Mouse (Mus musculus) limb, embryonic 14.5 days (tissue): Measurements from ENCODE around the gene Krtap1-4. TPM values are rescaled to one million over a fixed set of nuclear protein-coding genes. Genes with fewer than 3 reads are reported as not detected.

Experiments used
- ATAC-seq: fragments of 200-750 bp; cut with Nextera tagmentation; 2 replicates; pipeline ENCODE4 v1.8.0; 2017; ENCODE audit warnings: low read depth, moderate number of reproducible peaks, moderate TSS enrichment; ENCODE audit not compliant: low FRiP score
- DNase-seq: peaks from one replicate; pipeline ENCODE4 v3.0.0-alpha.2; 2015; ENCODE audit warnings: low spot score
- H3K27ac ChIP-seq: fragments of 300-500 bp; sonication (generic); replicated peaks from 2 replicates; pipeline ENCODE4 v1.5.1; 2014; ENCODE audit warnings: low read depth, mild to moderate bottlenecking, low read length, moderate library complexity, mixed read lengths
- H3K27me3 ChIP-seq: fragments of 300-500 bp; sonication (generic); 2 replicates; pipeline ENCODE4 v1.6.1; 2014; ENCODE audit warnings: low read length, mixed read lengths; ENCODE audit not compliant: control insufficient read depth, insufficient read depth
- H3K36me3 ChIP-seq: fragments of 300-500 bp; sonication (generic); 2 replicates; pipeline ENCODE4 v1.6.1; 2014; ENCODE audit warnings: mild to moderate bottlenecking, low read length, moderate library complexity, mixed read lengths; ENCODE audit not compliant: control insufficient read depth, insufficient read depth
- H3K4me1 ChIP-seq: fragments of 300-500 bp; sonication (generic); 2 replicates; pipeline ENCODE4 v1.6.1; 2014; ENCODE audit warnings: antibody characterized with exemption, low read length, mixed read lengths; ENCODE audit not compliant: control insufficient read depth, insufficient read depth
- H3K4me2 ChIP-seq: fragments of 300-500 bp; sonication (generic); replicated peaks from 2 replicates; pipeline ENCODE4 v1.6.1; 2014; ENCODE audit warnings: low read depth, mild to moderate bottlenecking, low read length, moderate library complexity; ENCODE audit not compliant: severe bottlenecking
- H3K4me3 ChIP-seq: fragments of 300-500 bp; sonication (generic); replicated peaks from 2 replicates; pipeline ENCODE4 v1.5.1; 2014; ENCODE audit warnings: low read length
- H3K9ac ChIP-seq: fragments of 300-500 bp; sonication (generic); 2 replicates; pipeline ENCODE4 v1.6.1; 2014; ENCODE audit warnings: mild to moderate bottlenecking, low read depth, low read length, moderate library complexity; ENCODE audit not compliant: severe bottlenecking
- H3K9me3 ChIP-seq: fragments of 300-500 bp; sonication (generic); 2 replicates; pipeline ENCODE4 v1.6.1; 2016; ENCODE audit warnings: low read length; ENCODE audit not compliant: control insufficient read depth
- POLR2A ChIP-seq: fragments of 200-500 bp; IDR thresholded peaks from 2 replicates; pipeline ENCODE4 v1.8.0; 2012; ENCODE audit warnings: inconsistent platforms, mild to moderate bottlenecking, moderate library complexity, borderline replicate concordance; ENCODE audit not compliant: insufficient read depth, insufficient read length; ENCODE audit errors: extremely low read depth
- WGBS: fragments of 180-500 bp; shearing (Covaris S2); extraction: QIAGEN DNeasy Blood & Tissue Kit; methylation state at CpG from one replicate; pipeline ENCODE4 v1.1.7; 2014; 5-methylcytosine and 5-hydroxymethylcytosine counted together
- polyA plus RNA-seq, 2 experiments: library from polyadenylated mRNA; depleted of rRNA in 1 of 2; stranded (reverse) in 1 of 2; unstranded in 1 of 2; fragments of >200 nt; fragmentation: Nextera tagmentation in 1 of 2; extraction: Ambion mirVana in 1 of 2; gene quantifications; 2 replicates each; pipeline versions ENCODE4 v1.2.1 to v1.2.3; 2012 to 2014

Krtap1-4 gene
- polyA plus RNA-seq, 2 experiments: not detected

GRCm38 (mm10) chr11:99559366-99559765, 24.1 kb downstream of the Krtap1-4 start, which contains the start of gene Gm11939:
TSS of gene Gm11939 (minus strand) at chr11:99559466.
- no peak within 1 kb of the TSS for H3K27ac ChIP-seq
- WGBS: 89% methylated on average over 9 of the region's 9 CpGs
- ATAC-seq: no peak
- H3K4me3 ChIP-seq: no peak within 1 kb of the TSS
- no peak within 1 kb of the TSS for H3K4me2 ChIP-seq
- H3K36me3 ChIP-seq: no peaks in the 10 kb centered on the region
- no peaks in the 10 kb centered on the region for H3K9me3 ChIP-seq
- H3K27me3 ChIP-seq: no peaks in the 10 kb centered on the region
- DNase-seq: no peak
- no peaks in the 10 kb centered on the region for H3K4me1 ChIP-seq
- no peak within 1 kb of the TSS for H3K9ac ChIP-seq
- no peak for TF ChIP-seq POLR2A

GRCm38 (mm10) chr11:99557976-99558745, 25.3 kb downstream of the Krtap1-4 start:
- Histone ChIP-seq H3K4me2 (no peak overlapping the region), H3K4me3 (no peak overlapping the region), H3K27ac (no peak overlapping the region), H3K27me3 (no peaks in the 10 kb centered on the region), H3K36me3 (no peaks in the 10 kb centered on the region), H3K9me3 (no peaks in the 10 kb centered on the region), H3K9ac (no peak overlapping the region), H3K4me1 (no peaks in the 10 kb centered on the region)
- WGBS: 90% methylated on average over 3 of the region's 3 CpGs
- no peak for TF ChIP-seq POLR2A
- ATAC-seq (no peak), DNase-seq (no peak)

- no peak within 1 kb of the TSS for H3K9ac ChIP-seq
- H3K9me3 ChIP-seq: no peaks in the 10 kb centered on the region
- no peaks in the 10 kb centered on the region for H3K4me1 ChIP-seq
- H3K4me2 ChIP-seq: no peak within 1 kb of the TSS
- H3K27ac ChIP-seq: no peak within 1 kb of the TSS
- DNase-seq (no peak), ATAC-seq (no peak)
- no peak within 1 kb of the TSS for H3K4me3 ChIP-seq
- no peak for TF ChIP-seq POLR2A
- no CpG with 5 or more reads among the region's 2 CpGs for WGBS
- no peaks in the 10 kb centered on the region for H3K27me3 ChIP-seq
- H3K36me3 ChIP-seq: no peaks in the 10 kb centered on the region
Measured at GRCm38 (mm10) chr11:99556753-99557152, 26.7 kb downstream of the Krtap1-4 start, which contains the start of gene Krtap3-2. TSS of gene Krtap3-2 (minus strand) at chr11:99556853.

GRCm38 (mm10) chr11:99556195-99556594, 27.3 kb downstream of the Krtap1-4 start:
- no peak overlapping the region for H3K4me2 ChIP-seq
- no peaks in the 10 kb centered on the region for H3K9me3 ChIP-seq
- H3K4me3 ChIP-seq: no peak overlapping the region
- 86% methylated on average over 2 of the region's 2 CpGs for WGBS
- ATAC-seq: no peak
- no peaks in the 10 kb centered on the region for H3K4me1 ChIP-seq
- H3K27me3 ChIP-seq: no peaks in the 10 kb centered on the region
- TF ChIP-seq POLR2A: no peak
- DNase-seq: no peak
- no peaks in the 10 kb centered on the region for H3K36me3 ChIP-seq
- H3K27ac ChIP-seq: no peak overlapping the region
- H3K9ac ChIP-seq: no peak overlapping the region

GRCm38 (mm10) chr11:99550765-99551164, 32.7 kb downstream of the Krtap1-4 start, which contains the start of gene Krtap3-3:
TSS of gene Krtap3-3 (minus strand) at chr11:99550865.
- H3K4me2 ChIP-seq: no peak within 1 kb of the TSS
- no peaks in the 10 kb centered on the region for H3K4me1 ChIP-seq
- WGBS: 46% methylated on average over 4 of the region's 4 CpGs
- H3K9me3 ChIP-seq: no peaks in the 10 kb centered on the region
- no peaks in the 10 kb centered on the region for H3K27me3 ChIP-seq
- no peak within 1 kb of the TSS for H3K9ac ChIP-seq
- DNase-seq (no peak), ATAC-seq (no peak)
- H3K4me3 ChIP-seq: no peak within 1 kb of the TSS
- H3K27ac ChIP-seq: no peak within 1 kb of the TSS
- no peaks in the 10 kb centered on the region for H3K36me3 ChIP-seq
- TF ChIP-seq POLR2A: no peak
